Mouse (Mus musculus): ENCODE measurements at regions not wholly inside any gene's neighbourhood (a gene's known extent, or its start where the extent isn't known, plus 50 kb on each side); places are given as distances from the start of the nearest gene placed in this dataset.
"Not testable (repeated sequence)": the region's sequence is repeated elsewhere in the genome, so short reads cannot be mapped to it uniquely, and the experiment has no call there.

DNA sequence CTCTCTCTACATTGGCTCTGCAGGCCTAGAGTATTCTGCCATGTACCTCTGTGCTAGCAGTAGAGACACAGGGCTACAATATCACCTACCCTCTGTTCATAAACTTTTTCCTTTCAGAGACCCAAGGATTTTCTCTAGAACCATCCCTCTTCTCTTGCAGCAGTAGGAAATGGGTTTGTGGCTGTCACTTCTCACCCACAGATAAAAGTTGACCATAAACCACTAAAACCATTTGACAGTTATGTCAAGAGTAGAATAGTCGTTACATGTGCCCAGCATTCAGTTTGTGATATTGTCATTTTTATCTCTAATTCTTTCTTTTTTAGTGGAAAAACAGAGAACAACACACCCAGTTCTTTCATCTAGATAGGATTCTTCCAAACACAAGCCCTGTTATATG is 128.2 kb upstream of the 2210010C04Rik start:
- Histone ChIP-seq H3K27ac (no peak overlapping the region), H3K4me1 (no peaks in the 10 kb centered on the region), H3K9me3 (replicated peaks) (no peaks in the 10 kb centered on the region), H3K27me3 (ENCODE audit: low read depth, poor library complexity, severe bottlenecking) (no peaks in the 10 kb centered on the region), H3K4me3 (no peak overlapping the region), H3K36me3 (no peaks in the 10 kb centered on the region)
- 81% methylated on average over 1 of the region's 1 CpGs for WGBS
- DNase-seq (ENCODE audit: low spot score), result no peak

DNA sequence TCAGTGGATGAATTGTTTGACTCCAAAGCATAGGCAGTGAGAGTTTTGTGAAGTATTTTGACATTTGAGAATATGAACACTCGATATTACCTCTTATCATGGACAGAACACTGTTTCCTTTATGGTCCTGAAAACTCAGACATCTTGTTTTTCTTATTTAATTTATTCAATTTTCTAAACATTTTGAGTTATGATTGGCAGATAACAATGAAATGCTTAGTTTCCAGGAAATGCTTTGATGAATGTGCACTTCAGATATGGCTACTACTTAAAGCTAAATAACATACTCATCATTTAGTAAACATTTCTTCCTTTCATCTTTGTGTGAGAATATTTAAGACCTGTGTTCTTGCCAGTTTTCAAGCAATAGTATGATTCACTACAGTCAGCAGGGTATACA is 126.4 kb upstream of the 2210010C04Rik start:
- no peaks in the 10 kb centered on the region for H3K36me3 ChIP-seq
- DNase-seq (ENCODE audit: low spot score), result no peak
- WGBS, result 88% methylated on average over 1 of the region's 1 CpGs
- H3K4me1 ChIP-seq, result no peaks in the 10 kb centered on the region
- no peak overlapping the region for H3K27ac ChIP-seq
- H3K4me3 ChIP-seq, result no peak overlapping the region
- H3K9me3 ChIP-seq (replicated peaks), result no peaks in the 10 kb centered on the region
- no peaks in the 10 kb centered on the region for H3K27me3 ChIP-seq (ENCODE audit: low read depth, poor library complexity, severe bottlenecking)

DNA sequence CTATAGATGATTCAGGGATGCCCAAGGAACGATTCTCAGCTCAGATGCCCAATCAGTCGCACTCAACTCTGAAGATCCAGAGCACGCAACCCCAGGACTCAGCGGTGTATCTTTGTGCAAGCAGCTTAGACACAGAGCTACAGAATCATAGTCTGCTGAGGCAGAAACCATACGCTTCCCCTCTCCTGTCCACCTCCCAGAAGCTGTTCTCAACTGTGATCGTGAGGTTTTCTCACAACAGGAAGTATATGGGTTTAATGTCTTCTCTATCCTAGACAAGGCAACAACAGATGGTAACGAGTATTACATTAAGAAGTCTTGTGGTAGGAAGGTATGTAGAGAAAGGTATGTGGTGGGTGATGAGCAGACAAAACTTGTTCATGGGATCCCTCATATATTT is 116.8 kb upstream of the 2210010C04Rik start:
- DNase-seq (ENCODE audit: low spot score), result no peak
- Histone ChIP-seq H3K27ac (no peak overlapping the region), H3K4me1 (no peaks in the 10 kb centered on the region), H3K27me3 (ENCODE audit: low read depth, poor library complexity, severe bottlenecking) (no peaks in the 10 kb centered on the region), H3K36me3 (no peaks in the 10 kb centered on the region), H3K9me3 (replicated peaks) (no peaks in the 10 kb centered on the region), H3K4me3 (no peak overlapping the region)
- WGBS, result 92% methylated on average over 7 of the region's 7 CpGs

DNA sequence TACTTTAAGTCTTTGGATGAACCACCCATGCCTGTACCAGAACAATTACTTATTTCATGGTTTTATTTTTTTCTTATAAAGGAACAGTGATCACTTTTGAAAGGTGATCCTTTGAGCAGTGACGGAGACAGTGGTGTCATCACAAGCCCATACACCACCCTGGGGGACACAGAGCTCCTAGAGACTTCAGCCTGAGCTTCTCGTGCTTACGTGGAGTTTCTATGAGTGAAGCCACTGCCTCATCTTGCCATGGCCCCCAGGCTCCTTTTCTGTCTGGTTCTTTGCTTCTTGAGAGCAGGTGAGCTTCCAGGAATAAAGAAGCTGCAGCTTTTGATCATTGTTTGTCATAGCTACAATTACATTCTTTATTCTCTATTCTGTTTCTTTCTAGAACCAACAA is 116.2 kb upstream of the 2210010C04Rik start:
- no peaks in the 10 kb centered on the region for H3K4me1 ChIP-seq
- no peak overlapping the region for H3K27ac ChIP-seq
- no peaks in the 10 kb centered on the region for H3K9me3 ChIP-seq (replicated peaks)
- no peaks in the 10 kb centered on the region for H3K36me3 ChIP-seq
- H3K4me3 ChIP-seq, result no peak overlapping the region
- DNase-seq (ENCODE audit: low spot score), result no peak
- H3K27me3 ChIP-seq (ENCODE audit: low read depth, poor library complexity, severe bottlenecking), result no peaks in the 10 kb centered on the region
- WGBS, result 85% methylated on average over 3 of the region's 3 CpGs

DNA sequence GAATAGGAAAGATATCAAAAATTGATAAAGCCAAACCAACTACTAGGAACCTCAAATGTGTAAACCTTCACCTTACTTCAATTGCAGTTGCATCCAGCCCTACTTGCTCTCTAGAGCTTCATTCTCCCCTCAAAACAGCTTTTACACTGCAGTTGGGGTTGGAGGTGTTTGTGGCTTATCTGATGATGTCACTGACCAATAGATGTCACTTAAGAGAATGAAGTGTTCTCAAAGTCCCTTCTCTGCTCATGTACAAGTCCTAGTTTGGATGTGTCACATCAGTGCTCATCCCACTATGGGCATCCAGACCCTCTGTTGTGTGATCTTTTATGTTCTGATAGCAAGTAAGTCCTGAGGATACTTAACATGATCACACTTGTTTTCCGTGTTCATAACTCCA is 105.6 kb upstream of the 2210010C04Rik start:
- Histone ChIP-seq H3K4me1 (no peaks in the 10 kb centered on the region), H3K27ac (no peak overlapping the region), H3K27me3 (ENCODE audit: low read depth, poor library complexity, severe bottlenecking) (no peaks in the 10 kb centered on the region), H3K36me3 (no peaks in the 10 kb centered on the region), H3K9me3 (replicated peaks) (no peaks in the 10 kb centered on the region), H3K4me3 (no peak overlapping the region)
- no peak for DNase-seq (ENCODE audit: low spot score)
- 91% methylated on average over 1 of the region's 1 CpGs for WGBS

DNA sequence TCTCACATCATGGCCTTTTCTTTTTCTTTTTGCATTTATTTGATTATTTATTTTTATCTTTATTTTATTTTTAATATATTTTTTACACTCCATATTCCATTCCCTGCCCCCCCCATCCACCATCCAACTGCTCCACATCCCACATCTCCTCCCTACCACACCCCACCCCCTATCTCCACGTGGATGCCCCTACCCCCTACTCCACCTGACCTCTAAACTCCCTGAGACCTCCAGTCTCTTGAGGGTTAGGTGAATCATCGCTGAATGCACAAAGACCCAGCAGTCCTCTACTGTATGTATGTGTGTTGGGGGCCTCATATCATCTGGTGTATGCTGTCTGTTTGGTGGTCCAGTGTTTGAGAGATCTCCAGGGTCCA is 102.1 kb upstream of the 2210010C04Rik start:
- not testable (repeated sequence) for H3K9me3 ChIP-seq (replicated peaks); DNase-seq (ENCODE audit: low spot score); H3K27me3 ChIP-seq (ENCODE audit: low read depth, poor library complexity, severe bottlenecking); H3K36me3 ChIP-seq; H3K4me1 ChIP-seq; H3K4me3 ChIP-seq; H3K27ac ChIP-seq
- 43% methylated on average over 2 of the region's 2 CpGs for WGBS

DNA sequence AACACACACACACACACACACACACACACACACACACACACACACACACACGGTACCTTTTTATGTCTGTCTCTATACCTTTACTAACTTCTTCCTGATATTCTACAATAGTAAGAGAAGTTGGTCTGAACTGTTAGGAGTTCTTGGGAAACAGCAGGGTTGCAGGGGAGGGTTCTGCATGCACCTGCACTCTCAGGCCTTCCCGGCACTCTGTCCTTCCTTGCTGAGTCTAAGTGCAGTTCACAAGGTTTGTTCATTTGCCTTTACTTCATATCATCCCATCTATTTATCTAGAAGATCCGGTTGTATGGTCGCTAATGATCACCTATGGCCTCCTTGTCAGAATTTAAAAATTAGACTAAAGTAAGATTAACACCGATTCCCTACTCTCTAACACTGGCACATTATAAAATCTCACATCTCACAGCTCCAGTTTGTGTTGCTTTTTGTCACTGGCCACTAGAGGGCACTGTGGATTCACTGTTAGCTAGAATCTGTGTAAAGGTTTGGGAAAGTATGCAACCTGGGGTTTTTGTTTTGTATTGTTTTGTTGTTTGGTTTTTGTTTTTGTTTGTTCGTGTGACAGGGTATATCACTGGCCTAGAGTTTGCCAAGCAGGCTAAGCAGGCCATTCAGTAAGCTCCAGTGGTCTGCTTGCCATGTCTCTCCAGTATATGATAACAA is 101.5 kb upstream of the 2210010C04Rik start:
- Histone ChIP-seq H3K9me3 (replicated peaks) (no peaks in the 10 kb centered on the region), H3K4me1 (no peaks in the 10 kb centered on the region), H3K4me3 (no peak overlapping the region), H3K27me3 (ENCODE audit: low read depth, poor library complexity, severe bottlenecking) (no peaks in the 10 kb centered on the region), H3K36me3 (no peaks in the 10 kb centered on the region), H3K27ac (no peak overlapping the region)
- WGBS, result 42% methylated on average over 6 of the region's 6 CpGs
- peak; percentile 47 for DNase-seq (ENCODE audit: low spot score)

DNA sequence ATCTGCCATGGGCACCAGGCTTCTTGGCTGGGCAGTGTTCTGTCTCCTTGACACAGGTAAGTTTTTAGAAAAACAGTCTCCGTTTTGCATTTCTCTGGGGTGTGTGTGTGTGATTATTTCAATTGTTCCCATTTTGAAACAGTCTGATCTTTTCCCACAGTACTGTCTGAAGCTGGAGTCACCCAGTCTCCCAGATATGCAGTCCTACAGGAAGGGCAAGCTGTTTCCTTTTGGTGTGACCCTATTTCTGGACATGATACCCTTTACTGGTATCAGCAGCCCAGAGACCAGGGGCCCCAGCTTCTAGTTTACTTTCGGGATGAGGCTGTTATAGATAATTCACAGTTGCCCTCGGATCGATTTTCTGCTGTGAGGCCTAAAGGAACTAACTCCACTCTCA is 99.9 kb upstream of the 2210010C04Rik start:
- Histone ChIP-seq H3K4me1 (no peaks in the 10 kb centered on the region), H3K36me3 (no peaks in the 10 kb centered on the region), H3K27ac (no peak overlapping the region), H3K4me3 (no peak overlapping the region), H3K9me3 (replicated peaks) (no peaks in the 10 kb centered on the region), H3K27me3 (ENCODE audit: low read depth, poor library complexity, severe bottlenecking) (no peaks in the 10 kb centered on the region)
- DNase-seq (ENCODE audit: low spot score), result no peak
- WGBS, result 87% methylated on average over 4 of the region's 4 CpGs

DNA sequence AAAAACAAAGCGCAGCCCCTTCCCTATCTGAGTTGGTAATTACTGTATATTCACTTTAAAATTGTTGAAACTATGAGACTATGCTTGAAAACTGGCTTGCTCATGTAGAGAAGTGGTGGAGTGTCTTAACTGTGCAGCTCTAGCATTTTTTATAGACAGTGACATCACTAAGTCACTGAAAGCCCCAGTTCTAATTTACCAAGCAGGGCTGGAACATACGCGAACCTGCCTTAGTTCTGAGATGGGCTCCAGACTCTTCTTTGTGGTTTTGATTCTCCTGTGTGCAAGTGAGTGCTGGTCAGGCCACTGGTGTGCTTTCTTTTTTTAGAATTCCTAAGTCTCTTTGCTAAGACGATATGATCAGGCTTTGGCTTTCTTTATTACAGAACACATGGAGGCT is 94.6 kb upstream of the 2210010C04Rik start:
- H3K9me3 ChIP-seq (replicated peaks), result no peaks in the 10 kb centered on the region
- 90% methylated on average over 4 of the region's 4 CpGs for WGBS
- H3K4me1 ChIP-seq, result no peaks in the 10 kb centered on the region
- no peak overlapping the region for H3K4me3 ChIP-seq
- no peak for DNase-seq (ENCODE audit: low spot score)
- no peak overlapping the region for H3K27ac ChIP-seq
- H3K27me3 ChIP-seq (ENCODE audit: low read depth, poor library complexity, severe bottlenecking), result no peaks in the 10 kb centered on the region
- H3K36me3 ChIP-seq, result no peaks in the 10 kb centered on the region

DNA sequence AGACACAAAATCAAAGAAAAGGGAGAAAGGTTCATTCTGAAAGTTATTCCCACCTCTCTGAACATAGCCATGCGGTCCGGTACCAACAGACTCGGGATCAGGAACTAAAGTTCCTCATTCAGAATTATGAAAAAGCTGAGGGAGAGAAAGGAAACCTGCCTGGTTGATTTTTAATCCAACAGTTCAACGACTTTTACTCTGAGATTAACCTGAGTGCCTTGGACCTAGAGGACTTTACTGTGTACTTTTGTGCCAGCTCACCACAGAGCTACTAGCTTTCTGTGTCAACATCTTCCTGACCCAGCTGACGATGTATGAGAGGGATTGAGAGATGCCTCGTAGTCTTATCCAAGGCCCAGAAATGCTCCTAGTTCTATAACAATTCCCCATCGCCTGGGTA is 92.5 kb upstream of the 2210010C04Rik start:
- Histone ChIP-seq H3K4me3 (no peak overlapping the region), H3K36me3 (no peaks in the 10 kb centered on the region), H3K27ac (no peak overlapping the region), H3K4me1 (no peaks in the 10 kb centered on the region), H3K27me3 (ENCODE audit: low read depth, poor library complexity, severe bottlenecking) (no peaks in the 10 kb centered on the region), H3K9me3 (replicated peaks) (no peaks in the 10 kb centered on the region)
- WGBS, result 86% methylated on average over 7 of the region's 7 CpGs
- no peak for DNase-seq (ENCODE audit: low spot score)

DNA sequence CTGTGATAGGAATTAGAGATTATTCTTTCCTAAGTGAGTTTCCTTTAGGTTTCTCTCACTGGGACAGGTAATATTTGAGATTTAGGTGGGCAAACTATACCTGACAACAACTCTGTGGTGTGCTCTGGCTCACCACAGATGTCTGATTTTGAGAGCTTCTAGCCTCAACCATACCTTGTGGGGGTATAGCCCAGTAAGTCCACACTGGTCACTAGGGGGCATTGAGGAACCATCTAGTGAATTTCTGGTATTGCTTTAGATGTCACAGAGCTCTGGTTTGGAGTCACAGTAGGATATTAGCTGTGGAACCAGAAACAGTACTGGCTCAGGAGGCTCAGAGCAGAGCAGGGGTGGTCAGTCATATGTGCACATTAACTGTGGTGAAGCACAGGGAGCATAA is 91.5 kb upstream of the 2210010C04Rik start:
- H3K4me3 ChIP-seq, result no peak overlapping the region
- no peak for DNase-seq (ENCODE audit: low spot score)
- H3K27ac ChIP-seq, result no peak overlapping the region
- no peaks in the 10 kb centered on the region for H3K4me1 ChIP-seq
- H3K9me3 ChIP-seq (replicated peaks), result no peaks in the 10 kb centered on the region
- no peaks in the 10 kb centered on the region for H3K36me3 ChIP-seq
- H3K27me3 ChIP-seq (ENCODE audit: low read depth, poor library complexity, severe bottlenecking), result no peaks in the 10 kb centered on the region

DNA sequence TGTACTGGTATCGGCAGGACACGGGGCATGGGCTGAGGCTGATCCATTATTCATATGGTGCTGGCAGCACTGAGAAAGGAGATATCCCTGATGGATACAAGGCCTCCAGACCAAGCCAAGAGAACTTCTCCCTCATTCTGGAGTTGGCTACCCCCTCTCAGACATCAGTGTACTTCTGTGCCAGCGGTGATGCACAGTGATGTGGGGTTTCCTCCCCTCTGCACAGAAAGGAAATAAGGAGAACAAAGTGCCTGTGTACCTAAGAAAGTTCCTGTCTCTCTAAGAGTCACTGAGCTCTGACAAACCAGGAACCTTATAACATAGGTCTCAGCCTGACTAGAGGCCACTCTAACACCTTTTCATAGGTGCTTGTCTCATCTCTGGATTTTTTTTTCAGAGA is 86.3 kb upstream of the 2210010C04Rik start:
- Histone ChIP-seq H3K27me3 (ENCODE audit: low read depth, poor library complexity, severe bottlenecking) (no peaks in the 10 kb centered on the region), H3K4me1 (no peaks in the 10 kb centered on the region), H3K4me3 (no peak overlapping the region), H3K36me3 (no peaks in the 10 kb centered on the region), H3K27ac (no peak overlapping the region), H3K9me3 (replicated peaks) (no peaks in the 10 kb centered on the region)
- DNase-seq (ENCODE audit: low spot score), result no peak
- WGBS, result 88% methylated on average over 3 of the region's 3 CpGs

DNA sequence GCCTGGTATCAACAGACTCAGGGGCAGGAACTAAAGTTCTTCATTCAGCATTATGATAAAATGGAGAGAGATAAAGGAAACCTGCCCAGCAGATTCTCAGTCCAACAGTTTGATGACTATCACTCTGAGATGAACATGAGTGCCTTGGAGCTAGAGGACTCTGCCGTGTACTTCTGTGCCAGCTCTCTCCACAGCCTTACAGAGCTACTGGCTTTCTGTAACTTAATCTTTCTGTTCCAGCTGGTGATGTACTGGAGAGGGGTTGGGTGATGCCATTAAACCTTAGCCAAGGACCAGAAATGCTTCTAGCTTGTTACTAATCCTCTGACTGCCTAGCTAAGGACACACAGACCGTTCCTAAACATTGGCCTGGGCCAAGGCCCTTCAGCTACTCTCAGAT is 83.9 kb upstream of the 2210010C04Rik start:
- DNase-seq (ENCODE audit: low spot score), result no peak
- no peaks in the 10 kb centered on the region for H3K27me3 ChIP-seq (ENCODE audit: low read depth, poor library complexity, severe bottlenecking)
- H3K36me3 ChIP-seq, result no peaks in the 10 kb centered on the region
- WGBS, result 82% methylated on average over 2 of the region's 2 CpGs
- no peaks in the 10 kb centered on the region for H3K4me1 ChIP-seq
- no peak overlapping the region for H3K27ac ChIP-seq
- H3K9me3 ChIP-seq (replicated peaks), result no peaks in the 10 kb centered on the region
- no peak overlapping the region for H3K4me3 ChIP-seq

DNA sequence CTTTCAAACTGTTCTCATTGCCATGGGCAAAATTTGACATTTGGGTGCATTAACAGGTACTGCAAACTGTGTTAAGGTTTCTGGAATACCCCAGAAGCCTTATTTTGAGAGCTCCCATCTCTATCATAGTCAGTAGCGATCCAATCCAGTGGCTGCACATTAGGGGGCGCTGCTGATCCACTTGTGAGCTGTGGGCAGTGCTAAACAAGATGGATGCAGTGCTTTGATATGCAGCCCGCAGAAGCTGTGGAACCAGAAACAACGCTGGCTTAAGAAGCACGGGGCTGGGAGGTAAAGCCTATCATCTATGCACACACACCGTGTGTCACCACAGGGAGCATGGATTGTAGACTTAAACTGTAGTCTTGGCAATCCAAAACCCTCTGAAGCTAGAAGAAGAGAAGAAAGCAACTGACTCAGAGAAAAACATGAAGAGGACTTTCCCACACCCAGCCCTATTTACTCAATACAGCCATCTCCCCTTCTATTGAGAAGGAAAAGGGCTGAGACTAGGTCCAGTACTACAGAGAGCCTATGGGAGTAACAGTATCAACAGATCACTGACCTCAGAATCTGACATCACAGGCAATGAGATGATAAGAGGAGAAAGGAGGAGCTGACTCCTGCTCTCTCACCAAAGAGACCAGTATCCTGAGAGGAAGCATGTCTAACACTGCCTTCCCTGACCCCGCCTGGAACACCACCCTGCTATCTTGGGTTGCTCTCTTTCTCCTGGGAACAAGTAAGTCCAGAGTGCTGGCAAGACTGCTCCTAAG is 83.1 kb upstream of the 2210010C04Rik start:
- no peaks in the 10 kb centered on the region for H3K4me1 ChIP-seq
- WGBS, result 19% methylated on average over 7 of the region's 7 CpGs
- H3K4me3 ChIP-seq, result no peak overlapping the region

More for the DNA sequence above, 83.1 kb upstream of the 2210010C04Rik start:
- DNase-seq (ENCODE audit: low spot score), result peak; percentile 34
- H3K27ac ChIP-seq, result no peak overlapping the region
- H3K27me3 ChIP-seq (ENCODE audit: low read depth, poor library complexity, severe bottlenecking), result no peaks in the 10 kb centered on the region
- no peaks in the 10 kb centered on the region for H3K9me3 ChIP-seq (replicated peaks)
- H3K36me3 ChIP-seq, result no peaks in the 10 kb centered on the region

All from limb, embryonic 10.5 days (tissue).